11 mouse cellular contexts compared by ENCODE assay signal in the genomic region with DNA sequence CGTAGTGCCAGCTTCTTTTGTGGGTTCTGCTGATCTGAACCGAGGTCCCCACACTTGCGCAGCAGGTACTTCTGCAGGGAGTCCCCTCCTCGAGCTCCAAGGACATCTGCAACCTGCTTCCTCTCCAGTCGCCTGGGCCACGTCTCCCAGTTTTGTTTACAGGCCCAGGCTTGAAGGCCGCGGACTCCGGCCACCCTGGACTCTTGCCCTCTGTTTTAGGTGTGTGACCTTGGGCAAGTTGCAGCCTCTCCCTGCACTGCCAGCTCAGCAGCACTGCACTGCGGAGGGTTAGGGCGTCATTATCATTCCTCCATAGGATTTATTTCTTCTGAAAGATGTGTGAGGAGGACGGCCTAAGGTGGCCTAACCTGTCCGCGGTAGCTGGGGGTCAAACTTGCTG. TPM values are rescaled to one million over a fixed set of nuclear protein-coding genes. Genes with fewer than 3 reads are reported as not detected.
A peak's percentile ranks its signal among the peaks of the same experiment; 100 is the strongest.
DNase-seq lines count a peak whose midpoint lies in the region; ATAC-seq lines count a peak whose summit lies in the region.
"Had no signal": no experiment of that assay in that cellular context is flagged by ENCODE, and none has a peak within 500 bp of the region (broad histone marks: within the 10 kb centered on the region; RNA-seq: fewer than 3 reads in every experiment).

No protein-coding gene starts in this region.

- peaks cover 28% of the 10 kb centered on the region for H3K4me1 ChIP-seq in heart, embryonic 16.5 days (ENCODE audit: control insufficient read depth, insufficient read depth, low read length)
- H3K4me1 ChIP-seq in forebrain, embryonic 15.5 days, result peaks cover 8% of the 10 kb centered on the region
- peaks cover 11% of the 10 kb centered on the region for H3K4me1 ChIP-seq in midbrain, embryonic 11.5 days (ENCODE audit: control insufficient read depth, insufficient read depth, low read length)

- no peaks in the 10 kb centered on the region for H3K36me3 ChIP-seq in heart, embryonic 16.5 days (ENCODE audit: control insufficient read depth, insufficient read depth)
- H3K36me3 ChIP-seq in forebrain, embryonic 15.5 days, result no peaks in the 10 kb centered on the region
- no peaks in the 10 kb centered on the region for H3K36me3 ChIP-seq in midbrain, embryonic 11.5 days (ENCODE audit: control insufficient read depth, insufficient read depth, low read length)
- H3K36me3 ChIP-seq: hindbrain, embryonic 12.5 days; limb, embryonic 13.5 days had no signal

- no peak for DNase-seq in heart, postnatal 4 days
- peak; percentile 39 for DNase-seq in ZHBTc4 (ENCODE audit: low read depth, low spot score)
- no peak for DNase-seq in midbrain, embryonic 11.5 days (ENCODE audit: low spot score, missing footprints)
- no peak for DNase-seq in layer of hippocampus, adult 9-11 months
- no peak for DNase-seq in left cerebral cortex, adult 8-10 months (ENCODE audit: low spot score in 2 of 2)

- WGBS in heart, embryonic 16.5 days, result 78% methylated on average over 14 of the region's 14 CpGs
- 76% methylated on average over 14 of the region's 14 CpGs for WGBS in forebrain, embryonic 15.5 days
- whole genome bisulfite sequencing in midbrain, embryonic 11.5 days, result 49% methylated on average over 14 of the region's 14 CpGs

- no peak overlapping the region for H3K4me3 ChIP-seq in heart, embryonic 16.5 days (ENCODE audit: low read length)
- H3K4me3 ChIP-seq in forebrain, embryonic 15.5 days, result no peak overlapping the region
- no peak overlapping the region for H3K4me3 ChIP-seq in midbrain, embryonic 11.5 days (ENCODE audit: low read depth, low read length)
- H3K4me3 ChIP-seq: erythroblast, embryonic 14.5 days; hindbrain, embryonic 12.5 days; limb, embryonic 13.5 days had no signal

- no peaks in the 10 kb centered on the region for H3K27me3 ChIP-seq in heart, embryonic 16.5 days (ENCODE audit: control insufficient read depth, insufficient read depth, low read length)
- H3K27me3 ChIP-seq in forebrain, embryonic 15.5 days, result no peaks in the 10 kb centered on the region
- no peaks in the 10 kb centered on the region for H3K27me3 ChIP-seq in midbrain, embryonic 11.5 days (ENCODE audit: control insufficient read depth, insufficient read depth, low read length)
- H3K27me3 ChIP-seq: limb, embryonic 13.5 days had no signal

- no peak overlapping the region for H3K9ac ChIP-seq in heart, embryonic 16.5 days (ENCODE audit: low read length)
- H3K9ac ChIP-seq in forebrain, embryonic 15.5 days (replicated peaks), result no peak overlapping the region
- peak overlapping the region; percentile 38; the same call in 1 of the 2 replicates for H3K9ac ChIP-seq in midbrain, embryonic 11.5 days (ENCODE audit: low read length)
- H3K9ac ChIP-seq: hindbrain, embryonic 12.5 days; limb, embryonic 13.5 days had no signal

- H3K27ac ChIP-seq in heart, embryonic 16.5 days (ENCODE audit: low read length), result peak overlapping the region; percentile 41
- 0 out of 2 replicates have a peak overlapping the region, but pooled peaks have one; percentile 1 for H3K27ac ChIP-seq in forebrain, embryonic 15.5 days (replicated peaks)
- peak overlapping the region; percentile 72 for H3K27ac ChIP-seq in midbrain, embryonic 11.5 days (ENCODE audit: low read depth, low read length)
- H3K27ac ChIP-seq: hindbrain, embryonic 12.5 days; limb, embryonic 13.5 days had no signal

- H3K4me2 ChIP-seq in heart, embryonic 16.5 days (ENCODE audit: low read depth, low read length), result no peak overlapping the region
- no peak overlapping the region for H3K4me2 ChIP-seq in forebrain, embryonic 15.5 days (replicated peaks)
- peak overlapping the region; percentile 20; the same call in 1 of the 2 replicates for H3K4me2 ChIP-seq in midbrain, embryonic 11.5 days
- H3K4me2 ChIP-seq: hindbrain, embryonic 12.5 days; limb, embryonic 13.5 days had no signal

- no peak for ATAC-seq in heart, embryonic 16.5 days (replicated peaks; ENCODE audit: extremely low read depth, insufficient read depth, low FRiP score)
- ATAC-seq in forebrain, embryonic 15.5 days (replicated peaks), result no peak
- peak; percentile 33; the same call in 1 of the 2 replicates for ATAC-seq in midbrain, embryonic 11.5 days (ENCODE audit: low FRiP score)
- no peak for ATAC-seq in monocyte, adult 5-6 weeks (replicated peaks; ENCODE audit: insufficient number of reproducible peaks, low FRiP score, low TSS enrichment, poor library complexity, severe bottlenecking)

- no peaks in the 10 kb centered on the region for H3K9me3 ChIP-seq in heart, embryonic 16.5 days (replicated peaks; ENCODE audit: control insufficient read depth, low read length)
- H3K9me3 ChIP-seq in forebrain, embryonic 15.5 days, result no peaks in the 10 kb centered on the region
- no peaks in the 10 kb centered on the region for H3K9me3 ChIP-seq in midbrain, embryonic 11.5 days (ENCODE audit: control insufficient read depth, low read length)
- H3K9me3 ChIP-seq: hindbrain, embryonic 12.5 days; limb, embryonic 13.5 days had no signal

RNA-seq across cellular contexts. Expression of a gene that starts 47.0 kb away (rescaled TPM):
- polyA plus RNA-seq in heart, embryonic 16.5 days (2015; fragmentation: Nextera tagmentation; extraction: Ambion mirVana), result 5.4 and 6.7 TPM in 2 replicates
- total RNA-seq in heart, postnatal 4 days (2021), result 1 to 10 TPM; 4.0 to 4.5 TPM
- 6.9 and 7.4 TPM in 2 replicates for polyA plus RNA-seq in forebrain, embryonic 15.5 days (2015; fragmentation: Nextera tagmentation; extraction: Ambion mirVana)
- 6.5 and 8.0 TPM in 2 replicates for polyA plus RNA-seq in midbrain, embryonic 11.5 days (2014; fragmentation: Nextera tagmentation; extraction: Ambion mirVana)
- 1 to 10 TPM; 4.7 to 6.5 (median 5.8) TPM for total RNA-seq in left cerebral cortex, adult 8-10 months (2022)
- 0.78 to 2.5 TPM in 2 of 3 replicates, not detected in the other for total RNA-seq in monocyte, adult 5-6 weeks (2017)

Comparison
In these comparisons a context has a peak if more than half of its experiments do, and no peak if none do; other contexts are left out.
1. H3K27ac ChIP-seq: peak in every context shown above with its lines; median percentile 72 in midbrain, embryonic 11.5 days; 41 in heart, embryonic 16.5 days; 1 in forebrain, embryonic 15.5 days.